Mouse (Mus musculus) limb, embryonic 11.5 days (tissue): ENCODE measurements around the gene Wfdc1. TPM values are rescaled to one million over a fixed set of nuclear protein-coding genes. Genes with fewer than 3 reads are reported as not detected.

ENCODE experiments used
- ATAC-seq: fragments of 200-750 bp; cut with Nextera tagmentation; 2 replicates; pipeline ENCODE4 v1.8.0; 2017; ENCODE audit warnings: low read depth; ENCODE audit not compliant: insufficient number of reproducible peaks, low FRiP score, low TSS enrichment
- DNase-seq: peaks from one replicate; pipeline ENCODE4 v3.0.0-alpha.2; 2015; ENCODE audit warnings: low spot score
- H3K27ac ChIP-seq: fragments of 300-500 bp; sonication (generic); replicated peaks from 2 replicates; pipeline ENCODE4 v1.5.1; 2014; ENCODE audit warnings: low read depth, mild to moderate bottlenecking, low read length
- H3K27me3 ChIP-seq: fragments of 300-500 bp; sonication (generic); 2 replicates; pipeline ENCODE4 v1.6.1; 2014; ENCODE audit warnings: mild to moderate bottlenecking, low read length, mixed read lengths; ENCODE audit not compliant: control insufficient read depth, insufficient read depth
- H3K36me3 ChIP-seq: fragments of 300-500 bp; sonication (generic); 2 replicates; pipeline ENCODE4 v1.6.1; 2014; ENCODE audit warnings: mild to moderate bottlenecking, low read length, moderate library complexity, mixed read lengths; ENCODE audit not compliant: control insufficient read depth, insufficient read depth
- H3K4me1 ChIP-seq: fragments of 300-500 bp; sonication (generic); 2 replicates; pipeline ENCODE4 v1.6.1; 2014; ENCODE audit warnings: low read length, mixed read lengths; ENCODE audit not compliant: control insufficient read depth, insufficient read depth
- H3K4me2 ChIP-seq: fragments of 300-500 bp; sonication (generic); 2 replicates; pipeline ENCODE4 v1.6.1; 2014; ENCODE audit warnings: low read depth, mild to moderate bottlenecking, moderate library complexity; ENCODE audit not compliant: severe bottlenecking
- H3K4me3 ChIP-seq: fragments of 300-500 bp; sonication (generic); 2 replicates; pipeline ENCODE4 v1.5.1; 2014; ENCODE audit warnings: low read depth, low read length
- H3K9ac ChIP-seq: fragments of 300-500 bp; sonication (generic); 2 replicates; pipeline ENCODE4 v1.6.1; 2014; ENCODE audit warnings: mild to moderate bottlenecking, low read length
- H3K9me3 ChIP-seq: fragments of 300-500 bp; sonication (generic); 2 replicates; pipeline ENCODE4 v1.6.1; 2016; ENCODE audit warnings: low read length; ENCODE audit not compliant: control insufficient read depth
- WGBS: fragments of 180-500 bp; shearing (Covaris S2); extraction: QIAGEN DNeasy Blood & Tissue Kit; methylation state at CpG from one replicate; pipeline ENCODE4 v1.1.7; 2014; 5-methylcytosine and 5-hydroxymethylcytosine counted together
- polyA plus RNA-seq: library from polyadenylated mRNA; unstranded; fragments of >200 nt; fragmentation: Nextera tagmentation; extraction: Ambion mirVana; gene quantifications from 2 replicates; pipeline ENCODE4 v1.2.1, GENCODE M21; 2014

Gene Wfdc1
- polyA plus RNA-seq, 1 experiment from 2014 or later, result not detected

DNA sequence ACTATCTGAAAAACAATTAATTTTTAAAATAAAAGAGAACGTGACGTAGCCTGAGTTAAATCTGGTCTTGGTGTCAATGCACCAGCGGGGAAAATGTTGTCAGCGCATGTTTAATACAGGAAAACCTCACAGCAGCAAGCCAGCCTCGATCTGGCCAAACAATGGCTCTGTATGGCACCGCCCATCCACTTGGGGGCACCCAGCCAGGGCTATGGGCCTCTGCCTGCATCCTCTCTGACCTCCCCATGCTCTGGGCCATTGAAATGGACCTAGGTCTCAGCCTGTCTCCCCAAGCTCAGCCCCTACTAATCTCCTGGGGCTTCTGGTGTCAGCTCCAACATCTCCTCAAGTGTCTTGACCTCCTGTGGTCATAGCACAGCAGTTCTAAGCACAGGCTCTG is 4.3 kb upstream of the Wfdc1 start:
- WGBS, result 77% methylated on average over 6 of the region's 6 CpGs
- no peak for ATAC-seq
- no peak overlapping the region for H3K4me3 ChIP-seq
- DNase-seq, result no peak
- no peaks in the 10 kb centered on the region for H3K36me3 ChIP-seq
- no peak overlapping the region for H3K27ac ChIP-seq
- no peak overlapping the region for H3K4me2 ChIP-seq
- H3K9ac ChIP-seq, result no peak overlapping the region
- H3K4me1 ChIP-seq, result peaks cover 9% of the 10 kb centered on the region
- H3K9me3 ChIP-seq, result no peaks in the 10 kb centered on the region
- peaks cover 4% of the 10 kb centered on the region; the same call in 1 of the 2 replicates for H3K27me3 ChIP-seq

DNA sequence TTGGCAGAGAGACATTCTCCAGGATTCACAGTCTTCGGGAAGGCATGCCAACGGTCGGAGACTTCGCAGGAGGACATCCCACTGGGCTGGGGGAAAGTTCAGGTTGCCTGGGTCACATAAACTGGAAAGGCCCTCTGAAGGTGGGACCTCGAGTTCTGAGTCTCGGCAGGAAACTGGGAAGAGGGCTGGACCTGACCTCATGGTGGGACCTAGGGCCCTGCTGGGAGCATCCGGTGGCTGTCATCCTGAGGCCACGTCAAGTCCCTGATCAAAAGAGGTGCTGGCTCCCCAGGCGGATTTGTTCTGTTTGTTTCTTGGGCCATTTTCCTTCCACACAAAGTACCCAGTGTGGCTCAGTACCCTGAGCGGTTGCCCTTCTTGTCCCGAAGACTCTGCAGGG is 2.7 kb upstream of the Wfdc1 start:
- no peak overlapping the region for H3K4me2 ChIP-seq
- no peak overlapping the region for H3K9ac ChIP-seq
- peaks cover 9% of the 10 kb centered on the region for H3K4me1 ChIP-seq
- peaks cover 4% of the 10 kb centered on the region; the same call in 1 of the 2 replicates for H3K27me3 ChIP-seq
- 69% methylated on average over 11 of the region's 11 CpGs for WGBS
- H3K4me3 ChIP-seq, result no peak overlapping the region
- H3K27ac ChIP-seq, result no peak overlapping the region
- no peaks in the 10 kb centered on the region for H3K36me3 ChIP-seq
- no peak for ATAC-seq
- H3K9me3 ChIP-seq, result no peaks in the 10 kb centered on the region
- DNase-seq, result no peak

DNA sequence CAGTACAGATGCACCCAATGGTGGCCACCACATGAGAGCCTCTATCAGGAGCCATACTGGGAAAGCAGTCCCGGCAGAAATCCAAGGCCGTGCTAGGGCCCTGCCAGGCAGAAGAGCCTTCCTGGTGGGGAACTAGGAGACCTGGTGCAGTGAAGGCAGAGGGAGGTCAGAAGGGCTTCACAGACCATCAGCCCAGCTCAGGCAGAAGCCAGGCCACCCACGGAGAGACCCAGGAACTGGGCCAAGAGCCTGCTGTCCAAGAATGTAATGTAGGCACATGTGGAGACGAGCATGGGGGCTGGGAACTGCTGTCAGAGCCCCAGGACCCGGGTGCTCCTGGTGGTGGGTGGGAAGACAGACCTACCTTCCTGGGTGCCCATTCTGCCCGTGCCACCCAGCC is 895 bp upstream of the Wfdc1 start:
- peaks cover 4% of the 10 kb centered on the region; the same call in 1 of the 2 replicates for H3K27me3 ChIP-seq
- no peak for ATAC-seq
- 85% methylated on average over 6 of the region's 6 CpGs for WGBS

DNA sequence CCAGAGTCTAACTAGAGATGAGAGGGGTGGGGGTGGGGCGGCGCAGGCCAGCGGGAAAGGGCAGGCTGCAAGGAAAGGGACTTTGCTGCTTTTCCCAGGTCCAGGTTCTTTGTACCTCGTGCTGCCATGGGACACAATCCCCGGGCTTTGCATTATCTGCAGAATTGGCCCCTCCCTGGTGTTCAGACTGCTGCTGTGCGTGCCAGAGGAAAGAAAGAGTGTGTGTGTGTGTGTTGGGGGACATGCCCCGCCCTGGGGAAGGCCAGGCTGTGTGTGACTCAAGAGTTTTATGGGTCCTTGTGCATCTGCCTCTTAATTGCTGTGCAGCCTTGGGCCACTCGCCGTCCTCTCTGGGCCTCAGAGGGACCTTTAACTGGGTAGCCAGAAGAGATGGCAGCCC is 2.3 kb downstream of the Wfdc1 start:
- Histone ChIP-seq H3K4me1 (0 out of 2 replicates have a peak, but pooled peaks cover 3% of the 10 kb centered on the region), H3K9me3 (no peaks in the 10 kb centered on the region), H3K27me3 (peaks cover 4% of the 10 kb centered on the region; the same call in 1 of the 2 replicates), H3K9ac (no peak overlapping the region), H3K4me3 (no peak overlapping the region), H3K27ac (no peak overlapping the region), H3K4me2 (no peak overlapping the region), H3K36me3 (no peaks in the 10 kb centered on the region)
- ATAC-seq (no peak), DNase-seq (no peak)
- WGBS, result 56% methylated on average over 9 of the region's 9 CpGs

More for the DNA sequence above, 895 bp upstream of the Wfdc1 start:
- Histone ChIP-seq H3K9ac (no peak overlapping the region), H3K4me2 (no peak overlapping the region), H3K36me3 (no peaks in the 10 kb centered on the region), H3K9me3 (no peaks in the 10 kb centered on the region), H3K4me3 (no peak overlapping the region), H3K4me1 (peaks cover 9% of the 10 kb centered on the region), H3K27ac (no peak overlapping the region)
- no peak for DNase-seq

DNA sequence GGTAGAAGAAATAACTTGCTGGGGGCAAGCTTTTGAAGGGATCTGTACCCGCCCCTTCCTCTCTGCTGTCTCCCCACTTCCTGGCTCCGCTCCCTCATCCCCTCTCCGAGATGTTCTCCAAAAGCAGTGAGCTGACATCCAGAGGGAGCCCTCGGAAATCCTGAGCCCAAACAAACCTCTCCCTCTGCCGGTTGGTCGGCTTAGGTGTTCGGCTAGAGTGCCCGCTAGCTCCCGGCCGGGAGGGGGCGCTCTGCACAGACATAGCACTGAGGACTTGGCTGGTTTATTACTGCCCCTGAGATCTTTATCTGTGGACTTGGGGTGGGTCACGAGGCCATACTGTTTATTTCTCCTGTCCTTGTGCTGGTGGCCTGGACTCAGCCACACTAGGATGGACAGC is 3.1 kb downstream of the Wfdc1 start:
- WGBS, result 54% methylated on average over 12 of the region's 12 CpGs
- Histone ChIP-seq H3K36me3 (no peaks in the 10 kb centered on the region), H3K4me2 (no peak overlapping the region), H3K9ac (no peak overlapping the region), H3K27me3 (peaks cover 4% of the 10 kb centered on the region; the same call in 1 of the 2 replicates), H3K9me3 (no peaks in the 10 kb centered on the region), H3K4me3 (no peak overlapping the region), H3K27ac (no peak overlapping the region), H3K4me1 (0 out of 2 replicates have a peak, but pooled peaks cover 3% of the 10 kb centered on the region)
- ATAC-seq (no peak), DNase-seq (no peak)

DNA sequence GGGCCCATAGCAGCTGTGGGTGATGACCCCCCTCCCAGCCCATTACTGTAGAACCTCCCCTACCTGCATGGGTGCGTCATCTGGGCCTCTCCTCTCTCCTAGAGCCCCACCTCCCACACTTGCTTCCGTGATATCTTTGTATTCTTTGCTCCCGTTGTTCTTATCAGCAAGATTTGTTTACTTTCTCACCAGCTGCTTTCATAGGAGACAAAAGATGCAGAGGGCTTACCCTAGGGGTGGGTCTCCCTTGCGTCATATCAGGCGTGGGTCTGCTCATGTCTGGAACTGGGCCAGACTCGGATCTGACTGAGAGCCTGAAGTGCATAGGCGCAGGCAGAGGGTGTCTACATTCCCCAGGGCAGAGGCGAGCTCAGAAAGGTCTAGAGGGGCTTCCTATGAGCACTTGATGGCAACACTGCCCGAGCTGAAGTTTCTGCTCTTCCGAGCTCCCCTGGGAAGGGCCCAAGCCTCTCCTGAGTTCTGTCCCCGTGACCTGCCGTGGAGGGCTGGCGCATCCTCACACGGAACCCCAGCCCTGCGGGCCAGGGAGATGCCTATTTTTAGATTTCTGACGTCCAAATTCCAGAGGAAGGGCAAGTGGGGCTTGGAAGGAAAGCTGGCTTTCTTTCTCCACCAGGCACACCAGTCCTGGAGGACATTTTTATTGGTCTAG is 4.4 kb downstream of the Wfdc1 start:
- 78% methylated on average over 16 of the region's 16 CpGs for WGBS
- DNase-seq (no peak), ATAC-seq (no peak)
- Histone ChIP-seq H3K27me3 (peaks cover 4% of the 10 kb centered on the region; the same call in 1 of the 2 replicates), H3K4me3 (no peak overlapping the region), H3K4me1 (0 out of 2 replicates have a peak, but pooled peaks cover 3% of the 10 kb centered on the region), H3K27ac (no peak overlapping the region), H3K9me3 (no peaks in the 10 kb centered on the region), H3K4me2 (no peak overlapping the region), H3K9ac (no peak overlapping the region), H3K36me3 (no peaks in the 10 kb centered on the region)

DNA sequence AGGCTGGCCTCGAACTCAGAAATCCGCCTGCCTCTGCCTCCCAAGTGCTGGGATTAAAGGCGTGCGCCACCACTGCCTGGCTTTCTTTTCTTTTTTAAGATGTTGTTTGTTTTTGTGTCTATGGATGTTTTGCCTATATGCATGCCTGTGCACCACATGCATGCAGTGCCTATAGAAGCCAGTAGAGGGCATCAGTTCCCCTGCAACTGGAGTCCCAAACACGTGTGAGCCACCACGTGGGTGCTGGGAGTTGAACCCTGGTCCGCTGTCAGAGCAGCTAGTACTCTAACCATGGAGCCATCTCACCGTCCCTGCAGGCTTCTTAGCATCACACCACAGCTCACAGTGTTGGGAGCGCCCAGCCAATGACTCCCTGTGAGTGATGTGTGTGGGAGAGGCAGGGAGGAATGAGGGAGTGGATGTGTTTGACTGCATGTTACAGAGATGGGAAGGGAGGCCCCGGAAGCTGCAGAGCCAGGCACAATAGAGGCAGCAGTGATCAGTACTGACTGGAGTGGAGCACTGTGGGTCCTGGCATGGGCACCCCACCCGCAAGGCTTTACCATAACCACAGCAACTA is 7.9 kb downstream of the Wfdc1 start:
- WGBS, result 78% methylated on average over 9 of the region's 11 CpGs
- Histone ChIP-seq H3K27ac (no peak overlapping the region), H3K9ac (no peak overlapping the region), H3K4me3 (no peak overlapping the region), H3K9me3 (no peaks in the 10 kb centered on the region), H3K4me1 (no peaks in the 10 kb centered on the region), H3K27me3 (no peaks in the 10 kb centered on the region), H3K4me2 (no peak overlapping the region), H3K36me3 (no peaks in the 10 kb centered on the region)
- ATAC-seq (no peak), DNase-seq (no peak)

DNA sequence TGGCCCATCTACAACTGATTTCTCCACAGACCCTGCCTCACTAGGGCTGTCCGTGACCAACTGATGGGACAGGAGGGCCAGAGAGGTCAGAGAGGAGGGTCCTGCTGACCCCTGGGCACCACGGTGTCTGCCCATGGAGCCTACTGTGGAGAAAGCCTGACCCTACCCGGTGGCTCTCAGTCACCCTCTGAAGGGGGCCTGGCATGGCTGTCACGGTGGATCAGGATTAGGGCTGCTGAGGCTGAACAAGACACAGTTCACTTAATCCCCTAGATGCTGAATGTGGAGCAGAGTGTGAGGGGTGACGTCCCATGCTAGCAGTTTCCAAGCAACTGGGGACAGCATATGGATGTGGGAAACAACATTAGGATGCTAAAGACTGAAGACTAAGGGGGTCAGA is 9.3 kb downstream of the Wfdc1 start:
- H3K4me2 ChIP-seq, result no peak overlapping the region
- ATAC-seq (no peak), DNase-seq (no peak)
- H3K9me3 ChIP-seq, result no peaks in the 10 kb centered on the region
- no peak overlapping the region for H3K9ac ChIP-seq
- no peaks in the 10 kb centered on the region for H3K4me1 ChIP-seq
- no peak overlapping the region for H3K27ac ChIP-seq
- WGBS, result 88% methylated on average over 5 of the region's 5 CpGs
- no peak overlapping the region for H3K4me3 ChIP-seq
- H3K36me3 ChIP-seq, result no peaks in the 10 kb centered on the region
- H3K27me3 ChIP-seq, result no peaks in the 10 kb centered on the region
